Mouse (Mus musculus): Measurements from ENCODE around the gene Itga2.

GRCm38 (mm10) chr13:114887293-114887692 is 44.6 kb downstream of the Itga2 start:
- no peak for TF ChIP-seq CTCF (IDR thresholded peaks at IDR 0.05)
- no peak for TF ChIP-seq EP300 (IDR thresholded peaks at IDR 0.05)

All from lung, postnatal 0 days (tissue).